Mouse (Mus musculus): ENCODE results near the gene Mmaa. TPM values are rescaled to one million over a fixed set of nuclear protein-coding genes. Genes with fewer than 3 reads are reported as not detected.

Gene Mmaa
- polyA plus RNA-seq, 1 experiment from 2014 or later, result 15.7 TPM

DNA sequence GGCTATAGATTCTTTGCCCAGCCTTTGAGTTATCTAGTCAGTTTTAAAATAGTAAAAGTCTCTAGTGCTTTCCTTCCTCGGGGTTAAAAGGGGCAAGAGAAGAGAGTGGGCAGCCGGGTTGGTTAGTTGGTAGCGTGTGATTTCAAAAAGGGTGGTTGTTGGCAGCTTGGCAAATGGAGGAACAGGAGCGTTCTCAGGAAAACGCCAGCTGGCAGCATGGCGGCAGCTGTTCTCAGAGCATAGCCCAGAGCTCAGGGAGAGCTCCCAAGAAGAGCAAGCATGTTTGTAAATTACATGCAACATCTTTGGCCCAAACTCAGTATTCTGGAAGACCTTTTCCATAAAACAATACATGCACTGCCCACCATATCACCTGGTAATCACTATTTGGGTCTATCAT, 41.0 kb downstream of the Mmaa start:
- no peak overlapping the region for H3K4me2 ChIP-seq
- no peak overlapping the region for H3K4me3 ChIP-seq
- no peaks in the 10 kb centered on the region for H3K27me3 ChIP-seq
- no peaks in the 10 kb centered on the region for H3K36me3 ChIP-seq
- 0 out of 2 replicates have a peak, but pooled peaks cover 5% of the 10 kb centered on the region for H3K4me1 ChIP-seq (replicated peaks)
- WGBS, result 80% methylated on average over 6 of the region's 6 CpGs
- no peaks in the 10 kb centered on the region for H3K9me3 ChIP-seq (replicated peaks)
- ATAC-seq (replicated peaks; ENCODE audit: insufficient number of reproducible peaks, insufficient read depth, low FRiP score, low read depth), result no peak
- H3K9ac ChIP-seq, result no peak overlapping the region
- H3K27ac ChIP-seq, result no peak overlapping the region

DNA sequence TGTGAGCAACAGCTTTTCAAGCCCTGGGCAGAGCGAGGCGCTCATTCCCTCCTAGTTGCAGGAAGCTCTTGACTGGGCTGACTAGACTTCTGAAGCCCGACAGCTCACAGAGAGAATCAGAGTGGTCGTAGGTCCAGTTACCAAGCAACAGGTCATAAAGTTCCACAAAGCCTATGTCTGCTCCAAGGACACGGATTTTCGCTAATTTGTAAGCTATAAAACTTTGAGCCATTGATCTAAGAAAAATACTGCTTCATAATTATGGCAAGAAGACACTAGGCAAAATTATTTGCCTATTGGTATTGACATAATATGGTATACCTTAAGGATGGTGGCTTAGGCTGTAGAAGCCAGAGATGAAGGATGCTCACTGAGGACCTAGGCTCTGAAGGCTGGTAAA, 46.3 kb downstream of the Mmaa start, which contains the start of gene 1700011L22Rik:
Gene 1700011L22Rik (minus strand): TSS at position 101 of the 400 bp plus-strand sequence.
- 80% methylated on average over 6 of the region's 6 CpGs for WGBS
- no peaks in the 10 kb centered on the region for H3K9me3 ChIP-seq (replicated peaks)
- no peaks in the 10 kb centered on the region for H3K27me3 ChIP-seq
- no peak within 1 kb of the TSS for H3K4me3 ChIP-seq
- no peak within 1 kb of the TSS for H3K4me2 ChIP-seq
- H3K27ac ChIP-seq, result no peak within 1 kb of the TSS
- H3K36me3 ChIP-seq, result no peaks in the 10 kb centered on the region
- no peak within 1 kb of the TSS for H3K9ac ChIP-seq
- peaks cover 30% of the 10 kb centered on the region for H3K4me1 ChIP-seq (replicated peaks)
- no peak; the same call in 1 of the 2 replicates for ATAC-seq (replicated peaks; ENCODE audit: insufficient number of reproducible peaks, insufficient read depth, low FRiP score, low read depth)

DNA sequence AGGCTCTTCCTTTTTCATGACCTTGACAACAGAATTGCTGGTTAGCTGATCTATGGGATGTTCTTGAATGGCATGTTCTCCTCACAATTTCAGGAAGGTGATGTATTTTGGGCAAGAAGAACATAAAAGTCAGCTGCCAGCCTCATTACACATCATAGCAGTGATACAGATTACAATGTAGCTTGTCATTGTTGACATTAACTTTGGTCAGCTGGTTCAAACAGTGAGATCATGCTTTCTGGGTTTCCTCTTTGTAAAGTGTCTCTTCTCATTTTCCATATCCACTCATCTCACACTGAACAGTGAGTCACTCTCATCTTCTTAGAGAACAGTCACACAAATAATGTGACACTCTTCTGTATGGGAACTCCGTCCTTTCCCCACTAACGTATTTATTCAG, 51.3 kb downstream of the Mmaa start:
- no peak overlapping the region for H3K27ac ChIP-seq
- no peak for ATAC-seq (replicated peaks; ENCODE audit: insufficient number of reproducible peaks, insufficient read depth, low FRiP score, low read depth)
- H3K9me3 ChIP-seq (replicated peaks), result no peaks in the 10 kb centered on the region
- WGBS, result 77% methylated on average over 2 of the region's 2 CpGs
- H3K4me1 ChIP-seq (replicated peaks), result peaks cover 25% of the 10 kb centered on the region
- H3K4me3 ChIP-seq, result no peak overlapping the region
- no peaks in the 10 kb centered on the region for H3K36me3 ChIP-seq
- H3K4me2 ChIP-seq, result no peak overlapping the region
- H3K9ac ChIP-seq, result no peak overlapping the region
- no peaks in the 10 kb centered on the region for H3K27me3 ChIP-seq

DNA sequence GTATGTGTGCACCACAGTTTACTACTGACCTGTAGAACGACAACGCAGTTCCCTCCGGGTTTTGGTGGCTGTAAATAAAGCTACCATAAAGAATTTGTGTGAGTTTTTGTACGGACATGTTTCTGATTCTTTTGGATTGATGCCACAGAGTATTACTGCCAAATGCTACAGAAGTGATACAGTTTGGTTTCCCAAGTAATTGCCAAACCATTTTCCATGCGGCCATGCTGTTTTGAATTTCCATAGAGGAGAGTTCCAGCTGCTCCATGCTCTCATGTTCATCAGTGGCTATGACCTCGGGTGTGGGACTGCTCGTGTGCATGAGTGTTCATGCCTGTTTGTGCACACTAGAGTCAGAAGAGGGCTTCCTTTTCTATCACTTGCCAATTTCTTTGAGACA, 54.7 kb downstream of the Mmaa start:
- H3K9ac ChIP-seq, result no peak overlapping the region
- WGBS, result 66% methylated on average over 7 of the region's 7 CpGs
- H3K4me2 ChIP-seq, result no peak overlapping the region
- H3K27ac ChIP-seq, result no peak overlapping the region
- no peaks in the 10 kb centered on the region for H3K36me3 ChIP-seq
- no peaks in the 10 kb centered on the region for H3K4me1 ChIP-seq (replicated peaks)
- H3K4me3 ChIP-seq, result no peak overlapping the region
- no peaks in the 10 kb centered on the region for H3K27me3 ChIP-seq
- no peak for ATAC-seq (replicated peaks; ENCODE audit: insufficient number of reproducible peaks, insufficient read depth, low FRiP score, low read depth)
- no peaks in the 10 kb centered on the region for H3K9me3 ChIP-seq (replicated peaks)

DNA sequence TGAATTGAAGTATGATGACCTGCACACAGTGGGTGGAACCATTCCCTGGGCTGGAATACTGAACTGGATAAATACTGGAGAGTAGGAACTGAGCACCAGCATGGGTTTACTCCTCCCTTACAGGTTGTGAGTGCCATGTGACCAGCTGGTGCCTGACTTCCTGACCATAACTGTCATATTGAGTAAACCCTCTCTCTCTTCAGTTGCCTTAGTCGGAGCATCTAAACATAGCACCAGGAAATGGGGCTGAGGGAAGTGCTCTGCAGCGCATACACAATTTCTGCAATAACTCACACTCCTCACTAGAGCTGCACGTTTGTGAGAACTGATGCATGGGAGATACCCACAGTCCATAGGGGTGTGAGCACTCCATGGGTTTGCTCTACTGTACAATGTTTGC, 55.4 kb downstream of the Mmaa start:
- Histone ChIP-seq H3K4me2 (no peak overlapping the region), H3K9ac (no peak overlapping the region), H3K27ac (no peak overlapping the region), H3K27me3 (no peaks in the 10 kb centered on the region), H3K36me3 (no peaks in the 10 kb centered on the region), H3K4me3 (no peak overlapping the region), H3K9me3 (replicated peaks) (no peaks in the 10 kb centered on the region), H3K4me1 (replicated peaks) (no peaks in the 10 kb centered on the region)
- WGBS, result 63% methylated on average over 3 of the region's 3 CpGs
- no peak for ATAC-seq (replicated peaks; ENCODE audit: insufficient number of reproducible peaks, insufficient read depth, low FRiP score, low read depth)

DNA sequence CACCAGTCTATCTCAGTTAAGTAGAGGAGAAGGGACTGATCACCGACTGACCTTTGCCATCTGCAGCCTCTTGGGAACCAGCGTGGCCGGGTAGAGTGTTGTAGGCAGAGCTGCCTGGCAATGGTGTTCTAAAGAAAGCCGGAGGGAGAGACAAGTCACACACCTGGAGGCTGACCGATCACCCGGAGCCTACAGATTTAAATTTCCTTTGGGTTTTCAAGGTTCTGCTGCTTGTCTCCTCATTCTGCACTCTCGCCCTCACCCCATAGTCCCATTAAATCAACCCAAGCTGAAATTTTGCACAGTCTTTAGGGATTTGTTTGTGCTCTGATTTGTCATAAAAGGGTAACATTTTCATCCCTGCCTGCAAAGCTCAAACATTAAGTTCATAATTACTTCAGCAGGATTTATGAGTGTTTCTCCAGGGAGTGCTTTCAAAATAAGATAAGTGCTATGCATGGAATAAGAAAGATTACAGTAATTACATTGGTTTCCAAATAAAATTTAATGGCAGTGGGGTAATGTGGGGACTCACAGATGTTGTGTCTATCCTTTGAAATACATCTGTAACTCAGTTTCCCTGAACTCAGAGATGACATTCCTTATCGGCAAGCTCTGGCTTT, 65.4 kb downstream of the Mmaa start:
- Histone ChIP-seq H3K9ac (no peak overlapping the region), H3K4me3 (no peak overlapping the region), H3K4me1 (replicated peaks) (no peaks in the 10 kb centered on the region), H3K4me2 (no peak overlapping the region), H3K27me3 (no peaks in the 10 kb centered on the region), H3K9me3 (replicated peaks) (no peaks in the 10 kb centered on the region), H3K36me3 (no peaks in the 10 kb centered on the region), H3K27ac (no peak overlapping the region)
- 80% methylated on average over 8 of the region's 8 CpGs for WGBS
- no peak for ATAC-seq (replicated peaks; ENCODE audit: insufficient number of reproducible peaks, insufficient read depth, low FRiP score, low read depth)

DNA sequence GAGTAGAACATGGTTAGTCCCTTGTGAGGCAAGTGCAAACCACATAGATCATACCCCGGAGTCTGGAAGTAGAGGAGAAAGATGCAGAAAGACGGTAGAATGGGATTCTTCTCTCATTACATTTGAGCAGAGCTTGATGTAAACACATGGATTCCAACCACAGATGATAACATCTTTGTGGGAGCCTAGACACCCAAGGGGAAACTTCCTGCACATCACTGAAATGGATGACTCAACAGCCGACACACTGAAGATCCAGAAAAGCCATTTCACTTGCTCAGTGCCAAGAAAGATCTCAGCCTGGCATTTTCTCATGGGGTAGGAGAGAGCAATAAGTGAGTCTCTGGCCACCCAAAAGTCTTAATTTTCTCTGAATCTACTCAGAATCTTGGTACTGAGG, 66.8 kb downstream of the Mmaa start:
- H3K27me3 ChIP-seq, result no peaks in the 10 kb centered on the region
- no peak overlapping the region for H3K4me2 ChIP-seq
- H3K4me3 ChIP-seq, result no peak overlapping the region
- H3K36me3 ChIP-seq, result no peaks in the 10 kb centered on the region
- H3K27ac ChIP-seq, result no peak overlapping the region
- no peaks in the 10 kb centered on the region for H3K9me3 ChIP-seq (replicated peaks)
- H3K4me1 ChIP-seq (replicated peaks), result peaks cover 2% of the 10 kb centered on the region
- no peak overlapping the region for H3K9ac ChIP-seq
- no peak for ATAC-seq (replicated peaks; ENCODE audit: insufficient number of reproducible peaks, insufficient read depth, low FRiP score, low read depth)
- WGBS, result 90% methylated on average over 3 of the region's 3 CpGs

DNA sequence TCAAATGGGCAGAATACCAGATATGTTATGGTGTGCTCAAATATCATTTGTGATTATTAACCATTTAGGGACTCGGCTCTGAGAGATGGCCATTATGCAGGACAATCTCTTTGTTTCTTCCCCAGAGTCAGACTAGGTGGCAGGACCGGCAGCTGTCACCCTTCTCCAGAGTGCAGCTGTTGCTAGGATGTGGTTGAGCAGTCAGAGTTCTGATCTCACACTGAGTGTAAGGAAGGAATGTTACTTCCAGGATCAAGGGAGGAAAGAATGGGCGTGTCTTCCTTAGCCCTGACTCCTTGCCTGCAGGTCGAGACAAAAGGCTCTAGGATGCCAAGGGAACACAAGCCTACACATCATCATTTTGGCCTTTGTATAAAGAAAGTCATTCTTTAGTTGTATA, 67.5 kb downstream of the Mmaa start:
- ATAC-seq (replicated peaks; ENCODE audit: insufficient number of reproducible peaks, insufficient read depth, low FRiP score, low read depth), result no peak
- H3K4me2 ChIP-seq, result no peak overlapping the region
- H3K36me3 ChIP-seq, result no peaks in the 10 kb centered on the region
- peaks cover 10% of the 10 kb centered on the region for H3K4me1 ChIP-seq (replicated peaks)
- H3K4me3 ChIP-seq, result no peak overlapping the region
- H3K9ac ChIP-seq, result no peak overlapping the region
- no peaks in the 10 kb centered on the region for H3K9me3 ChIP-seq (replicated peaks)
- no peak overlapping the region for H3K27ac ChIP-seq
- no peaks in the 10 kb centered on the region for H3K27me3 ChIP-seq
- 74% methylated on average over 4 of the region's 4 CpGs for WGBS

DNA sequence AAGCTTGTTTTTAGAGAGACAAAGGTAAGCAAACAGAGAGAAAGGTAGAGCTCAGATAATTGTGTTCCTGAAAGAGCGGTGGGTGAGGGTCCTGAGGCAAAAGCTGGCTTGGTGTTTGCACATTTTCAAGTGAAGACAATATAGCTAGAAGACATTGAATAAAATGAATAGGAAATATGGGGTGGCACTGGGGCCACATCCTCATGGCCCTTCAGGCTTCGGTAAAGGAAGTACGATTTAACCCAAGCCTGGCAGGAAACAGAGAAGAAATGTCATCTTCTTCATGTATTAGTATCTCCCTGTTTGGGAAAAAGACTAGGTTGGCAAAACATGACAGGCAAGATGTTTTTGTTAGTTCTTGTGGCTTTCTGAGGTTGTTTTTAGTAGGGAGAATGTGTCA, 68.7 kb downstream of the Mmaa start:
- H3K9ac ChIP-seq, result no peak overlapping the region
- peaks cover 13% of the 10 kb centered on the region for H3K4me1 ChIP-seq (replicated peaks)
- H3K9me3 ChIP-seq (replicated peaks), result no peaks in the 10 kb centered on the region
- 87% methylated on average over 3 of the region's 3 CpGs for WGBS
- H3K36me3 ChIP-seq, result no peaks in the 10 kb centered on the region
- no peaks in the 10 kb centered on the region for H3K27me3 ChIP-seq
- no peak overlapping the region for H3K4me3 ChIP-seq
- H3K4me2 ChIP-seq, result no peak overlapping the region
- no peak for ATAC-seq (replicated peaks; ENCODE audit: insufficient number of reproducible peaks, insufficient read depth, low FRiP score, low read depth)
- no peak overlapping the region for H3K27ac ChIP-seq

DNA sequence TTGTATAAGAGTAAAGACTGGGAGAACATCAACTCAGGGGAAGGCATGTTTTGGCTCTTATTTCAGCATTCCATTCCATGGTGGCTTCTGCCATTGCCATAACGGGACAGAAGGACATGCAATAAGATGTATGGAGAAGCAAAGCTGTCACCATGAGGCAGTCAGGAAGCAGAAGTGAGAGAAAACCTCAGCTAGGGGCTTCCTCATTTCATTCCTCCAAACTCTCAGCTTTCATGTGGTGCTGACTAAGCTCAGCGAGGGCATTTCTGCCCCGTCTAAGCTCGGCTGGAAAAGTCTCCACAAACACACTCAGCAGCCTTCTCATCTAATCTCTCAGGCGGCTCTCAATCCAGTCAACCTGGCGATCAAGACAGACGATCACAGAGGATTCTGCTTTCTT, 69.2 kb downstream of the Mmaa start:
- peaks cover 13% of the 10 kb centered on the region for H3K4me1 ChIP-seq (replicated peaks)
- no peaks in the 10 kb centered on the region for H3K27me3 ChIP-seq
- WGBS, result 64% methylated on average over 7 of the region's 7 CpGs
- H3K36me3 ChIP-seq, result no peaks in the 10 kb centered on the region
- H3K4me2 ChIP-seq, result no peak overlapping the region
- H3K9ac ChIP-seq, result no peak overlapping the region
- H3K9me3 ChIP-seq (replicated peaks), result no peaks in the 10 kb centered on the region
- H3K27ac ChIP-seq, result no peak overlapping the region
- no peak for ATAC-seq (replicated peaks; ENCODE audit: insufficient number of reproducible peaks, insufficient read depth, low FRiP score, low read depth)
- no peak overlapping the region for H3K4me3 ChIP-seq

DNA sequence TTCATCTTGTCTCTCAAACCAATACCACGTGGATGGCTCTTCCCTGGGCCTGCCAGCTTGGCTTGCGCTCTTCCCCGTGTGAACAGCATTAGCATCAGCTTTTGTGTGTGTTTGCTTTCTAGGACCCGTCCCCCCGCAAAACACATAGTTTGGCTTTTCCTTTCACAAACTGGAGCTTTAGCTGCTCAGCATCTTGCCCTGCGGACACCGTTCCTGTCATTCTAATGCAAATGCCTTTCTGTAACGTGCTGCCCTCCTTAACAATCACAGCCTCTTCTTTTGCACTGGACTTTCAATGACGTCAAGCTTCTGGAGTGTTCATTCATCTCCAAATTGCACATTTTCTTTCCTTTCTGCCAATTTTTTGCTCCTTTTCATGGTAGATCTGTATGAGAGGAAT, 70.4 kb downstream of the Mmaa start:
- H3K27me3 ChIP-seq, result no peaks in the 10 kb centered on the region
- no peak overlapping the region for H3K4me3 ChIP-seq
- no peaks in the 10 kb centered on the region for H3K9me3 ChIP-seq (replicated peaks)
- H3K27ac ChIP-seq, result no peak overlapping the region
- H3K4me1 ChIP-seq (replicated peaks), result peaks cover 13% of the 10 kb centered on the region
- H3K36me3 ChIP-seq, result no peaks in the 10 kb centered on the region
- ATAC-seq (replicated peaks; ENCODE audit: insufficient number of reproducible peaks, insufficient read depth, low FRiP score, low read depth), result no peak
- 88% methylated on average over 9 of the region's 9 CpGs for WGBS
- H3K4me2 ChIP-seq, result no peak overlapping the region
- no peak overlapping the region for H3K9ac ChIP-seq

DNA sequence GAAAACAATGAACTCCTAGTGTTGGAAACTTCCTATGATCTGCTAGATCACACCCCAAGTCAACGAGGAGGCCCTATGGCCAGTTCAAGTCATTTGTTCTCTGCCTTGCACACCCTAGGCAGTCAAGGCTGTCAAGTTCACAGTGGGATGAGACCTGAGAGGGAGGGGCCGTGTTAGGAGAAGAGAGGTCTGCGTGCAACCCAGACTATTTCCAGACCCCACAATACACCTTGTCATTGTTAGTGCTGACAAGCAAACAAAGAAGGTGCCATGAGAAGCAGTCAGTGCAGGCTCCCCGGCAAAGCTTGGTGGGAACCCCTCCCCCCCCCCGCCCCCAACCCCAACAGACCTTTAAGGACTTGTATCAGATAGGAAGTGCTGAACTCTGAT, 72.0 kb downstream of the Mmaa start:
- H3K4me1 ChIP-seq (replicated peaks), result peaks cover 13% of the 10 kb centered on the region
- no peak overlapping the region for H3K9ac ChIP-seq
- peak overlapping the region; percentile 70 for H3K27ac ChIP-seq
- H3K4me2 ChIP-seq, result no peak overlapping the region
- no peak overlapping the region for H3K4me3 ChIP-seq
- H3K36me3 ChIP-seq, result no peaks in the 10 kb centered on the region
- H3K27me3 ChIP-seq, result no peaks in the 10 kb centered on the region
- no peak for ATAC-seq (replicated peaks; ENCODE audit: insufficient number of reproducible peaks, insufficient read depth, low FRiP score, low read depth)
- WGBS, result 51% methylated on average over 5 of the region's 5 CpGs
- H3K9me3 ChIP-seq (replicated peaks), result no peaks in the 10 kb centered on the region

Measured in heart, embryonic 15.5 days (tissue).